In the genomic region with DNA sequence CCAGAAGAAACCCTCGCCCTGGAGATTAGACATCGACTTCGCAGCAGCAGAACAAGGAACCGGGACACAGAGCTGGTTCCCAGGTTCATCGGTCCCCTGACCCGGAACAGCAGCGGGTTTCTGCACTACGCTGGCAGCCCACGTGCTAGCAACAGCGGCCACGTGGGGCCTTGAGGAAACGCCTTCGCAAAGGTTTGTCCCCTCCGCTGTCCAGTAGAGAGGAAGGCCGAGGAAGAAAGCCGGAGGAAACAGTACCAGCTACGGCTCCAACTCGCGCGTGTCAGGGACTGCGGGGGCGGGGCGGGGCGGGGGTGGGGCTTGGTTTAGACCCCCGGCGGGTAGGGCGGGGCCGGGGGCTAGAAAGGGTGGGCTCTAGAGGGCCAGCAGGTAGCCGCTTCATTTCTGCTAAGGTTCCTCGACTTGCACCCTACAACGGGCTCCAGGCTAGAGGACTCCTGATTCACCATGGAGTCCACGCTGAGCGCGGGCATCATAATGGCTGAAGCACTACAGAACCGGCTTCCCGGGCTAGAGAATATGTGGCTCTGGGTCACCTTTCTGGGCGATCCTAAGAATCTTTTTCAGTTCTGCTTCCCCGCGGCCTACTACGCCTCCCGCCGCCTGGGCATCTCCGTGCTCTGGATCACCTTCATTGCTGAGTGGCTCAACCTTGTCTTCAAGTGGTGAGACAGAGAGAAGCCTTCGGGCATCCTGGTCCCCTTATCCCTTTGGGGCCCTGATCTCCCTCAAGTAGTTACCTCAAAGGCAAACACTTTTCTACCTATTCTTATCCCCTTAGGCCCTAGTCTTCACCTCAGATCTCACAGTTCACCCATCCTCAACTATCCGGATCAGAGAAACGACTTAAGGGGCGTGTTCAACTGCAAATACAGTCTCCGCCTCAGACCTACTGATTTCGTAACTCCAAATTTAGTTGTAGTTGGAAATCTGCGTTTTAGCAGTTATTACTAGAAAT, we compare ENCODE assay signal across 8 mouse cellular contexts. TPM values are rescaled to one million over a fixed set of nuclear protein-coding genes. Genes with fewer than 3 reads are reported as not detected.
DNase-seq lines count a peak whose midpoint lies in the region; ATAC-seq and TF ChIP-seq lines count a peak whose summit lies in the region.

A gene (plus strand): TSS at position 160 of the 976 bp plus-strand sequence.

- H3K79me3 ChIP-seq in C2C12 (ENCODE audit: low read depth), result no peaks in the 10 kb centered on the region

- H3K4me2 ChIP-seq in kidney, embryonic 15.5 days, result peak within 1 kb of the TSS; percentile 91
- peak within 1 kb of the TSS; percentile 88 for H3K4me2 ChIP-seq in limb, embryonic 15.5 days
- H3K4me2 ChIP-seq in midbrain, postnatal 0 days (ENCODE audit: low read depth, low read length, poor library complexity, severe bottlenecking), result peak within 1 kb of the TSS; percentile 81

- WGBS in heart, embryonic 10.5 days, result 3% methylated on average over 50 of the region's 50 CpGs
- WGBS in kidney, embryonic 15.5 days, result 1% methylated on average over 50 of the region's 50 CpGs
- WGBS in limb, embryonic 15.5 days, result 1% methylated on average over 49 of the region's 50 CpGs
- 2% methylated on average over 50 of the region's 50 CpGs for WGBS in midbrain, postnatal 0 days

- peak within 1 kb of the TSS; percentile 71 for H3K9ac ChIP-seq in kidney, embryonic 15.5 days
- H3K9ac ChIP-seq in limb, embryonic 15.5 days, result peak within 1 kb of the TSS; percentile 51
- H3K9ac ChIP-seq in midbrain, postnatal 0 days (replicated peaks; ENCODE audit: low read length, poor library complexity, severe bottlenecking), result peak within 1 kb of the TSS; percentile 75

- peaks cover 26% of the 10 kb centered on the region for H3K36me3 ChIP-seq in C2C12 (ENCODE audit: control insufficient read depth, insufficient read depth)
- H3K36me3 ChIP-seq in heart, embryonic 10.5 days, result peaks cover 28% of the 10 kb centered on the region
- peaks cover 30% of the 10 kb centered on the region for H3K36me3 ChIP-seq in kidney, embryonic 15.5 days
- H3K36me3 ChIP-seq in limb, embryonic 15.5 days, result peaks cover 21% of the 10 kb centered on the region
- peaks cover 5% of the 10 kb centered on the region; the same call in 1 of the 2 replicates for H3K36me3 ChIP-seq in midbrain, postnatal 0 days (ENCODE audit: insufficient read depth, low read length)

- peak within 1 kb of the TSS; percentile 84 for H3K27ac ChIP-seq in heart, embryonic 10.5 days
- H3K27ac ChIP-seq in kidney, embryonic 15.5 days, result peak within 1 kb of the TSS; percentile 82
- H3K27ac ChIP-seq in limb, embryonic 15.5 days, result peak within 1 kb of the TSS; percentile 75
- H3K27ac ChIP-seq in midbrain, postnatal 0 days (ENCODE audit: low read depth, low read length), result peak within 1 kb of the TSS; percentile 73

- peak within 1 kb of the TSS; percentile 50 for H3K4me3 ChIP-seq in C2C12 (ENCODE audit: insufficient read depth, poor library complexity, severe bottlenecking)
- peak within 1 kb of the TSS; percentile 72 for H3K4me3 ChIP-seq in heart, embryonic 10.5 days
- H3K4me3 ChIP-seq in kidney, embryonic 15.5 days (replicated peaks), result peak within 1 kb of the TSS; percentile 67
- H3K4me3 ChIP-seq in limb, embryonic 15.5 days, result peak within 1 kb of the TSS; percentile 60
- H3K4me3 ChIP-seq in midbrain, postnatal 0 days (ENCODE audit: low read depth, low read length), result peak within 1 kb of the TSS; percentile 55

- H3K4me1 ChIP-seq in heart, embryonic 10.5 days, result peaks cover 25% of the 10 kb centered on the region
- peaks cover 30% of the 10 kb centered on the region for H3K4me1 ChIP-seq in kidney, embryonic 15.5 days
- peaks cover 24% of the 10 kb centered on the region for H3K4me1 ChIP-seq in limb, embryonic 15.5 days
- H3K4me1 ChIP-seq in midbrain, postnatal 0 days (ENCODE audit: insufficient read depth, low read length), result peaks cover 13% of the 10 kb centered on the region

- peak; percentile 42; the same call in 1 of the 2 replicates for ATAC-seq in erythroblast, adult 5-6 weeks (replicated peaks; ENCODE audit: low FRiP score, poor library complexity, severe bottlenecking)
- ATAC-seq in kidney, embryonic 15.5 days (replicated peaks; ENCODE audit: low FRiP score), result peak; percentile 88
- ATAC-seq in limb, embryonic 15.5 days (ENCODE audit: insufficient number of reproducible peaks, low FRiP score, low TSS enrichment, low read depth), result peak; percentile 68
- peak; percentile 89 for ATAC-seq in midbrain, postnatal 0 days (ENCODE audit: low FRiP score)

- TF ChIP-seq CTCF in C2C12 (IDR thresholded peaks at IDR 0.05; ENCODE audit: control insufficient read depth, insufficient read depth, insufficient read length), result no peak
- TF ChIP-seq CTCF in brain, embryonic 14.5 days (IDR thresholded peaks at IDR 0.05; ENCODE audit: borderline replicate concordance, extremely low read depth, insufficient read depth, insufficient read length), result no peak
- TF ChIP-seq CTCF in midbrain, postnatal 0 days (IDR thresholded peaks at IDR 0.05), result no peak

- peaks cover 19% of the 10 kb centered on the region for H3K79me2 ChIP-seq in C2C12 (ENCODE audit: control insufficient read depth, insufficient read depth)

- no peak for TF ChIP-seq POLR2A in brain, embryonic 14.5 days (IDR thresholded peaks at IDR 0.05; ENCODE audit: borderline replicate concordance, extremely low read depth, insufficient read depth, insufficient read length, poor library complexity, severe bottlenecking)

- H3ac ChIP-seq in C2C12 (ENCODE audit: control insufficient read depth, insufficient read length, low read depth), result peak within 1 kb of the TSS; percentile 60

- no peaks in the 10 kb centered on the region for H3K9me3 ChIP-seq in heart, embryonic 10.5 days
- no peaks in the 10 kb centered on the region for H3K9me3 ChIP-seq in kidney, embryonic 15.5 days (replicated peaks)
- H3K9me3 ChIP-seq in limb, embryonic 15.5 days, result no peaks in the 10 kb centered on the region
- H3K9me3 ChIP-seq in midbrain, postnatal 0 days (ENCODE audit: low read length), result no peaks in the 10 kb centered on the region

- H3K27me3 ChIP-seq in C2C12 (ENCODE audit: control insufficient read depth, insufficient read depth, insufficient read length), result no peaks in the 10 kb centered on the region
- H3K27me3 ChIP-seq in heart, embryonic 10.5 days (ENCODE audit: insufficient read depth, poor library complexity, severe bottlenecking), result no peaks in the 10 kb centered on the region
- no peaks in the 10 kb centered on the region for H3K27me3 ChIP-seq in kidney, embryonic 15.5 days
- H3K27me3 ChIP-seq in limb, embryonic 15.5 days, result no peaks in the 10 kb centered on the region
- H3K27me3 ChIP-seq in midbrain, postnatal 0 days (ENCODE audit: insufficient read depth, low read length), result no peaks in the 10 kb centered on the region

- DNase-seq in brain, embryonic 14.5 days (ENCODE audit: low read depth), result peak; percentile 95
- peak; percentile 96 for DNase-seq in heart, embryonic 10.5 days (ENCODE audit: low spot score)
- peak; percentile 96 for DNase-seq in midbrain, postnatal 0 days (ENCODE audit: low spot score)
- peak; percentile 66 to 88 for DNase-seq in spleen, postnatal 10 days (ENCODE audit: low spot score in 2 of 2)

TF ChIP-seq in C2C12, 6 proteins besides CTCF, POLR2A, EP300 and RAD21:
- peak; percentile 78 for TF ChIP-seq CEBPB (IDR thresholded peaks at IDR 0.05; ENCODE audit: low read depth)
- TF ChIP-seq FOSL1 (IDR thresholded peaks at IDR 0.05; ENCODE audit: insufficient read depth, low read length, poor library complexity, severe bottlenecking), result no peak
- no peak for TF ChIP-seq MYOG (IDR thresholded peaks at IDR 0.05; ENCODE audit: control insufficient read depth, extremely low read depth, insufficient read length)
- no peak for TF ChIP-seq MYOD1 (IDR thresholded peaks at IDR 0.05; ENCODE audit: control insufficient read depth, insufficient read length, low read depth)
- peak; percentile 94 for TF ChIP-seq USF1 (IDR thresholded peaks at IDR 0.05; ENCODE audit: low read depth)
- TF ChIP-seq MAX (IDR thresholded peaks at IDR 0.05), result peak; percentile 100

RNA-seq across cellular contexts. Expression of the gene that starts here (rescaled TPM):
- 40.4 TPM for polyA plus RNA-seq in C2C12 (2012; fragmentation: generic; extraction: Trizol)
- 56.9 and 67.0 TPM in 2 replicates for polyA plus RNA-seq in brain, embryonic 14.5 days (2012; rRNA removed)
- 16.3 and 21.7 TPM in 2 replicates for total RNA-seq in erythroblast, adult 5-6 weeks (2015; ENCODE audit: low replicate concordance)
- 4.7 and 9.8 TPM in 2 replicates for total RNA-seq in erythroblast, adult 5-6 weeks (2017; ENCODE audit: low replicate concordance)
- polyA plus RNA-seq in heart, embryonic 10.5 days (2016; fragmentation: Nextera tagmentation; extraction: Ambion mirVana), result 35.0 and 40.9 TPM in 2 replicates
- 39.7 and 43.4 TPM in 2 replicates for polyA plus RNA-seq in kidney, embryonic 15.5 days (2015; fragmentation: Nextera tagmentation; extraction: Ambion mirVana)
- 25.1 and 27.6 TPM in 2 replicates for polyA plus RNA-seq in limb, embryonic 15.5 days (2015; fragmentation: Nextera tagmentation; extraction: Ambion mirVana)
- total RNA-seq in midbrain, postnatal 0 days (2014; rRNA removed), result 43.1 and 68.5 TPM in 2 replicates
- 42.0 and 48.7 TPM in 2 replicates for polyA plus RNA-seq in midbrain, postnatal 0 days (2015; fragmentation: Nextera tagmentation; extraction: Ambion mirVana)

Comparison
In these comparisons a context has a peak if more than half of its experiments do, and no peak if none do; other contexts are left out.
1. Peak in every context shown above with its lines: DNase-seq, ATAC-seq, H3K4me3 ChIP-seq and H3K27ac ChIP-seq.